Mouse (Mus musculus) embryonic fibroblast, embryonic 13.5 days (primary cell): ENCODE results near the gene Gpr156.

ENCODE experiments used
- CTCF ChIP-seq: IDR thresholded peaks from 2 replicates; pipeline ENCODE4 v1.5.1; 2011; ENCODE audit warnings: mild to moderate bottlenecking, control low read depth, low read length, moderate library complexity, borderline replicate concordance; ENCODE audit not compliant: insufficient read depth
- POLR2A ChIP-seq: IDR thresholded peaks from 2 replicates; pipeline ENCODE4 v1.6.1; 2011; ENCODE audit warnings: low read depth, mild to moderate bottlenecking, control low read depth, low read length, moderate library complexity

GRCm38 (mm10) chr16:37916138-37916817 lies at the start of gene Gpr156:
- peak; percentile 44 for TF ChIP-seq CTCF
- TF ChIP-seq POLR2A = no peak
